Mouse (Mus musculus): ENCODE measurements around the gene A930009A15Rik. TPM values are rescaled to one million over a fixed set of nuclear protein-coding genes. Genes with fewer than 3 reads are reported as not detected.
A peak's percentile ranks its signal among the peaks of the same experiment; 100 is the strongest.

Gene A930009A15Rik
- polyA plus RNA-seq (2014; fragmentation: Nextera tagmentation; extraction: Ambion mirVana), result not detected in 2 replicates

DNA sequence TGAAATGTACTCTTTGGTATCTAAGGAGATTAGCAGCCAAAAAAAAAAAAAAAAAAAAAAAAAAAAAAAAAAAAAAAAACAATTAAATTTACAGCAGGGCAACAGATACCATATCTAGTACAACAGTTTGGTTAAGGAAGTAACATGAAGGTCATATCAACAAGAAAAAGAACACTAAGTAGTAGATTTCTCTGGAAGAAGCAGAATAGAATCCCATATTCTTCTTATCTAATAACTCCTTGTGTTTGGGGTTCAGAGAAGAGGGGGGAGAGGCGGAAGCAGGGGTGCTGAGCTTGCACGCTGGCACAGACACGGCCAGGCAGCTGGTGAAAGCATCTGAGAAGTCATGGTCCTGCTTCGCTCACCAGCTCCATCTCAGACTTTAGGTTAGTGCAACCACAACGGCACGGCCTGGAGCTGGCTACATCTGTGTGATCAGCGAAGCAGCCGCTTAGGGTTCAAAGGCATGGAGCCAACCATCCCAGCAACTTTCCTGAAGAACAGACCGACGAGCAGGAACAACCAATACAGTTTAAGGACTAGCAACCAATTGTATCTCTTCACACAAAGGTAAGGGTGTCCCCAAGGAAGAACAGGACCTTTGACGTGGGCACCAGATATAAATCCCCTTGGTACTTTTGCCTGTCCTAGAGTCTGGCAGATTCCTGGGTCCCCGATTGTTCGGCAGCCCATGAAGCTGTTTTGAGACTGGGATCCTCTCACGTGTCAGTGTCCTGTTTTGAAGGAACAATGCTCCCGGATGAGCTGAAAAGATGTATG, at the start of gene A930009A15Rik:
A930009A15Rik (plus strand) TSS at position 275 of the 780 bp plus-strand sequence.
- WGBS, result 90% methylated on average over 15 of the region's 15 CpGs
- DNase-seq (ENCODE audit: low spot score) (no peak), ATAC-seq (ENCODE audit: insufficient number of reproducible peaks, low FRiP score, low TSS enrichment, low read depth) (no peak)
- no peaks in the 10 kb centered on the region for H3K27me3 ChIP-seq (ENCODE audit: control insufficient read depth, insufficient read depth, low read length)
- no peaks in the 10 kb centered on the region for H3K36me3 ChIP-seq (ENCODE audit: control insufficient read depth, insufficient read depth, low read length)
- no peaks in the 10 kb centered on the region for H3K4me1 ChIP-seq (ENCODE audit: control insufficient read depth, insufficient read depth, low read length)
- H3K27ac ChIP-seq (replicated peaks; ENCODE audit: low read depth, low read length), result no peak within 1 kb of the TSS
- no peaks in the 10 kb centered on the region for H3K9me3 ChIP-seq (ENCODE audit: control insufficient read depth, low read length)
- H3K9ac ChIP-seq (ENCODE audit: low read length), result no peak within 1 kb of the TSS
- no peak within 1 kb of the TSS for H3K4me2 ChIP-seq (ENCODE audit: low read depth, severe bottlenecking)
- H3K4me3 ChIP-seq (ENCODE audit: low read depth, low read length), result no peak within 1 kb of the TSS

- Histone ChIP-seq H3K27me3 (ENCODE audit: control insufficient read depth, insufficient read depth, low read length) (no peaks in the 10 kb centered on the region), H3K4me2 (ENCODE audit: low read depth, severe bottlenecking) (peak overlapping the region; percentile 20; the same call in 1 of the 2 replicates), H3K9me3 (ENCODE audit: control insufficient read depth, low read length) (no peaks in the 10 kb centered on the region), H3K36me3 (ENCODE audit: control insufficient read depth, insufficient read depth, low read length) (no peaks in the 10 kb centered on the region), H3K27ac (replicated peaks; ENCODE audit: low read depth, low read length) (peak overlapping the region; percentile 84), H3K9ac (ENCODE audit: low read length) (no peak overlapping the region), H3K4me1 (ENCODE audit: control insufficient read depth, insufficient read depth, low read length) (peaks cover 6% of the 10 kb centered on the region; the same call in 1 of the 2 replicates), H3K4me3 (ENCODE audit: low read depth, low read length) (no peak overlapping the region)
- ATAC-seq (ENCODE audit: insufficient number of reproducible peaks, low FRiP score, low TSS enrichment, low read depth) (peak; percentile 37), DNase-seq (ENCODE audit: low spot score) (peak; percentile 75)
- 34% methylated on average over 17 of the region's 17 CpGs for WGBS
Observed at GRCm38 (mm10) chr10:115520200-115521080, 49.3 kb upstream of the A930009A15Rik start.

- ATAC-seq (ENCODE audit: insufficient number of reproducible peaks, low FRiP score, low TSS enrichment, low read depth), result no peak
- Histone ChIP-seq H3K9ac (ENCODE audit: low read length) (no peak overlapping the region), H3K27ac (replicated peaks; ENCODE audit: low read depth, low read length) (peak overlapping the region; percentile 84), H3K4me2 (ENCODE audit: low read depth, severe bottlenecking) (no peak overlapping the region), H3K4me3 (ENCODE audit: low read depth, low read length) (no peak overlapping the region), H3K27me3 (ENCODE audit: control insufficient read depth, insufficient read depth, low read length) (no peaks in the 10 kb centered on the region), H3K36me3 (ENCODE audit: control insufficient read depth, insufficient read depth, low read length) (no peaks in the 10 kb centered on the region), H3K9me3 (ENCODE audit: control insufficient read depth, low read length) (no peaks in the 10 kb centered on the region), H3K4me1 (ENCODE audit: control insufficient read depth, insufficient read depth, low read length) (peaks cover 6% of the 10 kb centered on the region; the same call in 1 of the 2 replicates)
- 29% methylated on average over 4 of the region's 4 CpGs for WGBS
- no peak for DNase-seq (ENCODE audit: low spot score)
Observed at GRCm38 (mm10) chr10:115521081-115521451, 48.7 kb upstream of the A930009A15Rik start.

DNA sequence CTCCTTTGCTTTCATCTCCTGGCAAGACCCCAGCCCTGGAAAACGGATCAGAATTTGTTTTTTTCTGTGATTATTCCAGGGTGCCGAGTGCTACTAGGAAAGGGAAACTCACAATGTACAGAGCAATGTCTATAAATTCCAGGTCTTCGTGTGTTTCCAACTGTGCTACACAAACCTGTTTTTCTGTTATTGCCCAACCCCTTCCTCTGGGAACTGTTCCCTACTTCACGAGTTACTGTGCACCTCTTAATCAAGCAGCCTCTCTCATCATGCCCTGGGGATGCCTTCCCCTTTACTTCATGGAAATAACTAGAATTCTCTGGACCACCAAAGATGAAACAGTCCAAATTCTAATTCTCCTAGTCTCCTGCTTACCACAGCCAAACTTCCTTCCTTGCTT, 40.9 kb upstream of the A930009A15Rik start:
- no peak for DNase-seq (ENCODE audit: low spot score)

GRCm38 (mm10) chr10:115529768-115530167, 40.0 kb upstream of the A930009A15Rik start:
- H3K9me3 ChIP-seq (ENCODE audit: control insufficient read depth, low read length), result no peaks in the 10 kb centered on the region
- H3K9ac ChIP-seq (ENCODE audit: low read length), result no peak overlapping the region
- DNase-seq (ENCODE audit: low spot score) (no peak), ATAC-seq (ENCODE audit: insufficient number of reproducible peaks, low FRiP score, low TSS enrichment, low read depth) (no peak)
- no peaks in the 10 kb centered on the region for H3K36me3 ChIP-seq (ENCODE audit: control insufficient read depth, insufficient read depth, low read length)
- H3K27me3 ChIP-seq (ENCODE audit: control insufficient read depth, insufficient read depth, low read length), result no peaks in the 10 kb centered on the region
- WGBS, result 88% methylated on average over 12 of the region's 12 CpGs
- H3K4me2 ChIP-seq (ENCODE audit: low read depth, severe bottlenecking), result no peak overlapping the region
- H3K27ac ChIP-seq (replicated peaks; ENCODE audit: low read depth, low read length), result no peak overlapping the region
- no peaks in the 10 kb centered on the region for H3K4me1 ChIP-seq (ENCODE audit: control insufficient read depth, insufficient read depth, low read length)
- H3K4me3 ChIP-seq (ENCODE audit: low read depth, low read length), result no peak overlapping the region

More for the DNA sequence above, 40.9 kb upstream of the A930009A15Rik start:
- Histone ChIP-seq H3K9ac (ENCODE audit: low read length) (no peak overlapping the region), H3K27me3 (ENCODE audit: control insufficient read depth, insufficient read depth, low read length) (no peaks in the 10 kb centered on the region), H3K4me2 (ENCODE audit: low read depth, severe bottlenecking) (no peak overlapping the region), H3K36me3 (ENCODE audit: control insufficient read depth, insufficient read depth, low read length) (no peaks in the 10 kb centered on the region), H3K9me3 (ENCODE audit: control insufficient read depth, low read length) (no peaks in the 10 kb centered on the region), H3K4me1 (ENCODE audit: control insufficient read depth, insufficient read depth, low read length) (no peaks in the 10 kb centered on the region), H3K4me3 (ENCODE audit: low read depth, low read length) (no peak overlapping the region), H3K27ac (replicated peaks; ENCODE audit: low read depth, low read length) (no peak overlapping the region)
- 53% methylated on average over 4 of the region's 4 CpGs for WGBS
- ATAC-seq (ENCODE audit: insufficient number of reproducible peaks, low FRiP score, low TSS enrichment, low read depth), result no peak

DNA sequence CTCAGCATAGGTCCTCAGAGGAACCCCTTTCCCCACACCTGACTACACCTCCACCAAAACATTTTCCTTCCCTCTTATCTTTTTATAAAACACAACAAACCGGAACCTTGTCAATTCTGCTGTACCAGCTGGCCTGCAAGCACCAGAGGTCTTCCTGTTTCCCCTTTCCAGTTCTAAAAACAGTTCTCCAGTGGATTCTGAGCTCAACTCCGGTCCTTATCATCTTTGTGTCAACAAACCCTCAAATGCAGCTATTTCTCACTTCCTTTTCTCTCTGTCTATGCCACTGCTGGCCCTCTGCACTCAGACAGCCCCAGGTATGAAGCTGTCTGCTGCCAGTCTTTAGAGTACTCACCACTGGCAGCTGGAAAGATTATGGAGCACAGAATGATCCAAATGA, 39.0 kb upstream of the A930009A15Rik start:
- no peak for ATAC-seq (ENCODE audit: insufficient number of reproducible peaks, low FRiP score, low TSS enrichment, low read depth)
- Histone ChIP-seq H3K9me3 (ENCODE audit: control insufficient read depth, low read length) (no peaks in the 10 kb centered on the region), H3K27me3 (ENCODE audit: control insufficient read depth, insufficient read depth, low read length) (no peaks in the 10 kb centered on the region), H3K4me1 (ENCODE audit: control insufficient read depth, insufficient read depth, low read length) (no peaks in the 10 kb centered on the region), H3K4me3 (ENCODE audit: low read depth, low read length) (no peak overlapping the region), H3K9ac (ENCODE audit: low read length) (no peak overlapping the region), H3K27ac (replicated peaks; ENCODE audit: low read depth, low read length) (no peak overlapping the region), H3K4me2 (ENCODE audit: low read depth, severe bottlenecking) (no peak overlapping the region), H3K36me3 (ENCODE audit: control insufficient read depth, insufficient read depth, low read length) (no peaks in the 10 kb centered on the region)
- no peak for DNase-seq (ENCODE audit: low spot score)
- 83% methylated on average over 2 of the region's 2 CpGs for WGBS

DNA sequence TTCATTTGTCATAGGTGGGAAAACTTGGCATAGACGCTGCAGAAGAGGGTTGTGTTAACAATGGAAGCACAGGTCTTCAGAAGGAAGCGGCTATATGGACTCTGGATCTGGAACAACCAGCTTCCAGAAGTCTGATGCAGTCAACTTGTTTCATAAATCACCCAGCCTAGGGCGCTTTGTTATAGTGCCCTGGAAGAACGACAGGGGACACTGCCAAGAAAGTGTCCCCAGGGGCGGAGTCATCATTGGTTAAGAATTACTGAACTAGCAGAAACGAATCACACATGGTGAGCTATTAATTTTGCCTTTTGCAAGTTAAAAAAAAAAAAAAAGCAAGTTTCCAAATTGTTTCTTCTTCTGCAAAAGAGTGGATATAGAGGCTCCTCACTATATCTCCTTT, 26.9 kb upstream of the A930009A15Rik start:
- no peaks in the 10 kb centered on the region for H3K9me3 ChIP-seq (ENCODE audit: control insufficient read depth, low read length)
- H3K27me3 ChIP-seq (ENCODE audit: control insufficient read depth, insufficient read depth, low read length), result no peaks in the 10 kb centered on the region
- H3K4me3 ChIP-seq (ENCODE audit: low read depth, low read length), result no peak overlapping the region
- DNase-seq (ENCODE audit: low spot score) (no peak), ATAC-seq (ENCODE audit: insufficient number of reproducible peaks, low FRiP score, low TSS enrichment, low read depth) (no peak)
- H3K36me3 ChIP-seq (ENCODE audit: control insufficient read depth, insufficient read depth, low read length), result no peaks in the 10 kb centered on the region
- H3K9ac ChIP-seq (ENCODE audit: low read length), result no peak overlapping the region
- no peak overlapping the region for H3K27ac ChIP-seq (replicated peaks; ENCODE audit: low read depth, low read length)
- 82% methylated on average over 6 of the region's 6 CpGs for WGBS
- no peaks in the 10 kb centered on the region for H3K4me1 ChIP-seq (ENCODE audit: control insufficient read depth, insufficient read depth, low read length)
- H3K4me2 ChIP-seq (ENCODE audit: low read depth, severe bottlenecking), result no peak overlapping the region

GRCm38 (mm10) chr10:115550253-115550652, 19.5 kb upstream of the A930009A15Rik start:
- 87% methylated on average over 7 of the region's 7 CpGs for WGBS
- no peaks in the 10 kb centered on the region for H3K4me1 ChIP-seq (ENCODE audit: control insufficient read depth, insufficient read depth, low read length)
- H3K9me3 ChIP-seq (ENCODE audit: control insufficient read depth, low read length), result no peaks in the 10 kb centered on the region
- ATAC-seq (ENCODE audit: insufficient number of reproducible peaks, low FRiP score, low TSS enrichment, low read depth) (no peak), DNase-seq (ENCODE audit: low spot score) (no peak)
- no peak overlapping the region for H3K4me3 ChIP-seq (ENCODE audit: low read depth, low read length)
- H3K27me3 ChIP-seq (ENCODE audit: control insufficient read depth, insufficient read depth, low read length), result no peaks in the 10 kb centered on the region
- no peak overlapping the region for H3K27ac ChIP-seq (replicated peaks; ENCODE audit: low read depth, low read length)
- H3K36me3 ChIP-seq (ENCODE audit: control insufficient read depth, insufficient read depth, low read length), result no peaks in the 10 kb centered on the region
- H3K4me2 ChIP-seq (ENCODE audit: low read depth, severe bottlenecking), result no peak overlapping the region
- H3K9ac ChIP-seq (ENCODE audit: low read length), result no peak overlapping the region

Measured in limb, embryonic 11.5 days (tissue).